Mouse (Mus musculus): Measurements from ENCODE around the gene Clcnkb.

The Clcnkb gene

DNA sequence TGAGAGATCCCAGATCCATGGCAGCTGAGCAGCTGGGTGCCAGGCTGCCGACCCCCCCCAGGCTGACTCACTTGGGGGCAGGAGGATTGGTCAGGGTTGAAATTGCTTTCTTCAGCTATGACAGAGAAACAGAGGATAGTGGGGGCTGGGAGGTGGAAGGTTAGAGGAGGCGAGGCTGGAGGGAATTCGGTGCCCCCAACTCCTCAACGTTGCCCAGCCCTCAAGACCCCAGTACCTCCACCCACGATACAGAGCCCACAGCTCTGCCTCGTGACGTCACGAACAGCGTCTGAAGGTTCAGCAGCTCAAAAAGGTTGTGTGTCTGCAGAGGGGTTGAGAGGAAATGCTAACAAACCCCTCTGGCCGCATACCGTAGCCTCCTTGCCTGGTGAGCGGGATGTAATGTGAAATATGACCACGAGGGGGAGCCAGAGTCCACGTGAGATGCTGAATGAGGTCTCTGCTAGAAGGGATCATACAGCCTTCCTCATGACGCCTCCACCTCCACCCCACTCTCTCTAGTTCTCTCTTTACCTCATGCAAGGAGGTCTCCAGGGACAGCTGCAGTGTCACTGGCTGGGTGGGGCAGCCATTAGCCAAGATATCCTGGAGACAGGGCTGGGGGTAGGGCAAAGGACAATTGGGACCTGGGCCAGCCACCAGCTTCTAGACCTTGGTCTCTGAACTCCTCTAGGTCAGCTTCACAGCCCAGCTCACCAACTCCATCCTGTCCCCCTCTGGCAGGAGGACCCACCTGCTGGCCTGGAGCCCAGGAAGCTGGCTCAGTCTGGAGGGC, 11.1 kb downstream of the Clcnkb start:
- peak; percentile 88 for DNase-seq (ENCODE audit: extremely low spot score)

DNA sequence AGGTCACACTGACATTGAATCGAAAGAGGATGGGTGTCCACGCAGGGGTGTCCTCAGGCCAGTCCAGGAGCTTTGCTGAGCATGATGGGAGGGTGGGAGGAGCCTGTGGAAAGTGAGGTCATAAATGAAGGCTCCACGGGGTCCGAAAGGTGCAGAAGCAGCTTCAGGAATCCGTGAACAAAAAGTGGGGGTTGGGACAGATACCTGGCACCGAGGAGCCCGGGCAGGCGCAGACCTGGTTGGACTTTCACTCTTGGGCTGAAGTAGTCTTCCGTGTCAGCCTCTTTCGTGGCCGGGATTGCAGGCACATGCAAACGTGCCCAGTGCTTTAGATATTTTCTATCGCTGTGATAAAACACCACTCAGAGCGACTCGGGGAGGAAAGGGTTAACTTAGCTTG, 15.6 kb downstream of the Clcnkb start:
- no peak for DNase-seq (ENCODE audit: extremely low spot score)

DNA sequence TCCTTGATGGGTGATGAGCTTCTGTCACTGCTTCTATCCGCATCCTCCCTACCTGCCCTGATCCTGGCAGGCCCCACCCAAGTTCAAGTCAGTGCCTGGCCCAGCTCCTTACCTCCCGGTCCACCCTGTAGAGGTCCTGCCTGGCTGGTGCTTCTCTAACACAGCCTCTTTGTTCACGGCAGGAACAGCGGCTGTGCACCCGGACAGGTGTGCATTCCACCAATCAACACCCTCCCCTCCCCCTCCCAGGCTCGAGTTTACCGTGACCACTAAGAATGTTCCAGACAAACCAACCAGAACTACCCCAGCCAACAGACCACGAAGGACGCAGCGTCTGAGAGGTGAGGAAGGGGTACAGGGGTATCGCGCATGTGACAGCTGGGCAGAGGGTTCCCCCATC, 17.3 kb downstream of the Clcnkb start, which contains the start of gene Clcnka:
Clcnka (minus strand) TSS at position 180 of the 400 bp plus-strand sequence.
- no peak for DNase-seq (ENCODE audit: extremely low spot score)

DNA sequence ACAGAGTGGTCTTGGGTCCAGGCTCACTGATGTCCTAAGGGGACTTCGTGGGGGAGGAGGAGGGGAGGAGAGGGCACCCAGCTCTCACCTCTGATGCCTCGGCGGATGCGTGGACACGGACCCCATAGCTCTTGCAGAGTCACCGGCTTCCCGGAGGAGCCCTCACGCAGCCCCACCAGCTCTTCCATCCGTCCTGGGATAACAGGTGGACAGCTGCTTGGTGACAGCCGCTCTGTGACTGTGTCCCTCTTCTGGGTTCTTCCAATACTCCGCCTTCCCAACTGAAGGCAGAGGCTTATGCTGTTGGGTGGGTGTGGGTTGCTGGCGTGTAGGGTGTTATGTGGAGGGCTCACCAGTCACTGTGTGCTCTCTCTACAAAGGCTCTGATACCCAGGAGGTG, 18.0 kb downstream of the Clcnkb start:
- DNase-seq (ENCODE audit: extremely low spot score) = no peak

DNA sequence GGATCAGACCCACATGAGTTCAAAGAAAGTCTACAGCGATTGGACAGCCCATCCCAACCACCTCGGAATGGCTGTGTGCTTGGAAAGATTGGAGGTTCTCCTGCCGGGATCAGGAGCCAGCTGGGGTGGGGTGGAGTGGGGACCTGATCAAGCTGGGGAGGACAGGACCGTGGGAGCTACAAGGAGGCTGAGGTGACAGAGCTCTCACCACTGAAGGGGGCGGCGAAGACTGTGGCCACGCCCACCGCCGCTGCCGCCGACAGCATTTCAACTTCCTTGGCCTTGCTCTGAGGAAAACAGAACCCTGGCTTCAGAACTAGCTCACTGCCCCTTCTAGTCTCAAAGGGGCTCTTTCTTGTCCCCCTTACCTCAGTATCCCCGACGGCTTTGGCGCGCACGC, 21.1 kb downstream of the Clcnkb start:
- DNase-seq (ENCODE audit: extremely low spot score) = no peak

DNA sequence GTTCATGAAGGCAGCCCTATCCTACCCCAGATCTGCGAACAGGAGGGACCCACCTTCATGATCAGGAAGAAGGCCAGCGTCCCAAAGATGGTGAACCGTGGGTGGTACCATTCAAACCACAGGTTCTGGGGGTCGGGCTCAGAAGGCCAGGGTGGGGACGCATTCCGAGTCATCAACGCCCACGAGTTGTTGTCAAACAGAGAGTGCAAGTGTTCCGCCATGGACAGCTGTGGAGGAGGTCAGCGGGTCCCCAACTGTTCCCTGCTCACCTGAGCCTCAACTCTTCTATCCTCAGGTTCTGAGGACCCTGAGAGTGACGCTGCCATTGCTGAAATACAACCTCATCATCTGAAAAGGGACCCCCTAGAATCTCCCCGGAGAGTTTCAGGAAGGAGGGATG, 24.5 kb downstream of the Clcnkb start:
- DNase-seq (ENCODE audit: extremely low spot score) = no peak

DNA sequence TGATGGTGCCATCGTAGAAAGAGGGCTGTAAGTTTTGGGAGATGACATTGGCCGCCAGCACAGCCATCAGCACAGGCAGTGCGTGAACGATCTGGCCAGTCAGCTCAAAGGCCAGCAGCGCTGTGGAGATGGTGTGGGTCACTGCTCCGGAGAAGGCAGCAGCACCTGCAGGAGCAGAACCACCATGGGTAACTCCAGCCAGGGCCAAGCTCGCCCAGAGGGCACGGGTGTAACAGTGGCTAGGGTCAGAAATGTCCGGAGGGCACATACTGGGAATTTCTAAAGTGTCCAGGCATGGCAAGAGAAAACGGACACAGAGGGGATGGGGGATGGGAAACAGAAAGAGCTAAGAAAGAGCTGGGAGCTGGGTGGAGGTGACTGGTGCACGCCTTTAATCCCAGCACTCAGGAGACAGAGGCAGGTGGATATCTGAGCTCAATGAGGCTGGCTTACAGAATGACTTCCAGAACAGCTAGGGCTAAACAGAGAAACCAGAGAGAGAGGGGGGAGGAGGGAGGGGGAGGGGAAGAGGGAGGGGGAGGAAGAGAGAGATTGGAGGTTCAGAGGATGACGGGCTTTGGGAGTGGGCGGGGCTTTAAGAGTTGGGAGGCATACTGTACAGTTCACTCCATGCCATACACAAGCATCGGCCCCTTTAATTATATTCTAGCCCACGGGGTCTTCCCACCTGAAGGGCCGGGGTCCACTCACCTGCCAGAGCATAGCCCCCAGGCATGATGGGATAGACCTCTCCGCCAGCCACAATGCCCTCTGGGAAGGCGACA, 26.3 kb downstream of the Clcnkb start:
- no peak for DNase-seq (ENCODE audit: extremely low spot score)

DNA sequence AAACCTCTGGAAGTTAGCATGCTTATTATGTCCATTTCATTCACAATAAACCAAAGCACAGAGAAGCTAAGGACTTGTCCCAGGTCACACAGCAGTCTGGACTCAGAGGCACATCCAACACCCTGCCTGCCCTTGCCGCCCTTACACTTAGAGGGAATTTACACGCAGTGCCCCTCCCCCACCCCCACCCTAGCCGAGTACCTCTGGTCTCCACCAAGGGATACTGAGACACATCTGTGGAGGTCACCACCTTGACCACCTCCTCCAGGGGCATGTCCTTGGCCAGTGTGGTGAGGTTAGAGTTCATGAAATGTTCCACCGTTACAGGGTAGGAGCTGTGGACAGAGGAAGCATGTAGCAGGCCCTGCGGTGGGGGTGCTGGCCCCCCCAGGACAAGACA, 27.9 kb downstream of the Clcnkb start:
- DNase-seq (ENCODE audit: extremely low spot score) = no peak

DNA sequence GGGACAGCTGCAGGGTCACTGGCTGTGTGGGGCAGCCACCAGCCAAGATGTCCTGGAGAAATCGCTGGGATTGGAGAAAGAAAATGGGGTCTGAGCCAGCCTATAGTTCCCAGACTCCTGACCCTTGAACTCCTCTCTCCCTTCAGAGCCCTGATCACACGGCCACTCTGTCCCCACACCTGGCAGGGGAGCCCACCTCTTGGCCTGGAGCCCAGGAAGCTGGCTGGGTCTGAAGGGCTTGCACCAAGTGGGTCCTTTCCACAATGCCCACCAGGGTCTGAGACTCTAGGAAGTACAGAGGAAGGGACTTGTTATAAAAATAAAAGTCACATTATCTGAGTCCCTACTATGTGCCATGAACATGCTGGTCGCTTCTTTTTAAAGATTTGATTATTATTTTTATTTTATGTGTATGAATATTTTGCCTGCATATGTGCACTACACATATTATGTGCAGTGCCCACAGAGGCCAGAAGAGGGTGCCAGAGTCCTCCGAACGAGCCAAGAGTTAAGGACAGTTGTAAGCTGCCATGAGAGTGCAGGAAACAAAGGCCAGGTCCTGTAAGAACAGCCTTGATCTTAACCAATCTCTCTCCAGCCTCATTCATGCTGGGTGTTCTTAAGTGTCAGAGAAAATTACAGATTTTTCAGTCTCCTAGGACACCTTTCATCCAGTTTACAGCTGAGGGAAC, 28.6 kb downstream of the Clcnkb start:
- DNase-seq (ENCODE audit: extremely low spot score) = peak; percentile 75

DNA sequence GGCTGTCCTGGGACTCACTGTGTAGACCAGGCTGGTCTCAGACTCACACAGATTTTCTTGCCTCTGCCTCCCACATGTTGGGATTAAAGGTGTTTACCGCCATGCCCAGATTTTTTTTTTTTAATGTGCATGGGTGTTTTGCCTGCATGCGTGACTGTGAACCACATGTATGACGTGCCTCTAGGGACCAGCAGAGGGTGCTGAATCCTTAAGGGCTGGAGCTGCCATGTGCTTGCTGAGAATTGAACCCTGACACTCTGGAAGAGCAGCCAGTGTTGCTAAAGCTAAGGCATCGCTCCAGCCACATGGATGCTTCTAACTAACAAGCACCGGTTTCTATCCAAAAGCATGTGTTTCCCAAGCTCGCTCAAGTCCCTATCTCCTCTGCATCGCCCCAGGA, 29.7 kb downstream of the Clcnkb start:
- DNase-seq (ENCODE audit: extremely low spot score) = no peak

DNA sequence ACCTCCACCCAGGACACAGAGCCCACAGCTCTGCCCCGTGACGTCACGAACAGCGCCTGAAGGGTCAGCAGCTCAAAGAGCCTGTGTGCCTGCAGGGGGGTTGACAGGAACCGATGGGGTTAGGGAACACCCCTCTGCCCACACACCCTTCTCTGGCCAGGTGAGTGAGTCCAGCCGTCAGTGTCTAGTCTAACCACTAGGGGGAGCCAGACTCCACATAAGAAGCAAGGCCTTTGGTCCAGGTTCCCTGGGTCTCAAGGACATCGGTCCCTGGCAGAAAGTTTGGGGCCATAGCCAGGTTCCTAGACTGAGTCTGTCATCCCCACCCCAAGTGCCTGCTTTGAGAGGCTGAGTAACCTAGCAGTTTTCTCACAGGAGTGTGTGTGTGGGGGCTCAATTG, 30.5 kb downstream of the Clcnkb start:
- DNase-seq (ENCODE audit: extremely low spot score) = peak; percentile 75

DNA sequence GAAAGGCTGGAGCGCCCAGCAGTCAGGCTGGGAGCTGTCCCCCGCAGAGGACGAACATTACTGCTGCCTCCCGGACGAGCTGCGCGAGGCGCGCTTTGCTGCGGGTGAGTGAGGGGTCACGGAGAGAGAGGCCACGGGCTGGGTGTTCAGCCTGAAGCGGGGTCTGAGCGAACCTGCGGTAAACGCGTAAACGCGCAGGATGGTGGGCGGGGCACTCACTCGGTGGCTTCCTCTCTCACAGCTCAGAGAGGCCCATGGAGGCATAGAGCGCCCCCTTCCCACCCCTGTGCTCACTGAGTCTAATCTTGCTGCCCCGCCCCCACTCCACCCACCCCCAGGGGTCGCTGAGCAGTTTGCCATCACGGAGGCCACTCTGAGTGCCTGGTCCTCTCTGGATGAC, 33.4 kb downstream of the Clcnkb start:
- DNase-seq (ENCODE audit: extremely low spot score) = peak; percentile 46

DNA sequence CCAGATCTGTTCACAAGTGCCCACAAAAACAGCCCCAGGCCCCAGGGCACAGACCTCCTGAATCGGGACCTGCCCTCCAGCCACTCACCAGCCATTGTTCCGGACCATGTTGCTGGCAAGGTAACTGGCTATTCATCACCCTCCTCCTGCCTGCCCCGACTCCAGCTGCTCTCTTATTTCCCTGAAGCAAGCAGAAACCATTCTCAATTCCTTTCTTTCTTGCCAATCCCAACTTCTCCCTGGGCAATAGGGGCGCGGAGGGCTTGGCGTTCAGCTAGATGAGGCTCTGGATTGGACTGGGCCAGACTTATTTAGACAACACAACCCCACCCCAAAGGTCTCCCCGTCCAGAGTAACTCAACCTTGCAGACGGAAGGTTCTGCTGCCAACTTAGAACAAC, 36.1 kb downstream of the Clcnkb start:
- DNase-seq (ENCODE audit: extremely low spot score) = no peak

DNA sequence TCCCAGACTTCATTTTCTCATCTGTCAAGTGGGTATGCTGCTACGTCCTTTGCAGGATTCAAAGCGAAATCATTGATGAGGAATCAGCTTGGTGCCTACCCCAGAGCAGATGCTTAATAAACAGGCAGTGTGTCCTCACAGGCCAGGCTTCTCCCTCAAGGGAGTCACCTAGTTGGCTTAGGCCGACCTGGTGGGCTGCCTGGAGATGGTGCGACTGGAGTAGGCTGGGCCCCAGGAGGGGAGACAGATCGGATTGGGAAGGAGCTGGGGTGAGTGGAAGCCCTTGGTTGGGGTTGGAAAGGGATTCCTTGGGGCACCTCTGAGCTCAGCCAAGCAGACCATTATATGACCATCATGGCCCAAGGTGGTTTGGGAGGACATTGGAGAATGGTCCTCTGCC, 43.4 kb downstream of the Clcnkb start:
- no peak for DNase-seq (ENCODE audit: extremely low spot score)

DNA sequence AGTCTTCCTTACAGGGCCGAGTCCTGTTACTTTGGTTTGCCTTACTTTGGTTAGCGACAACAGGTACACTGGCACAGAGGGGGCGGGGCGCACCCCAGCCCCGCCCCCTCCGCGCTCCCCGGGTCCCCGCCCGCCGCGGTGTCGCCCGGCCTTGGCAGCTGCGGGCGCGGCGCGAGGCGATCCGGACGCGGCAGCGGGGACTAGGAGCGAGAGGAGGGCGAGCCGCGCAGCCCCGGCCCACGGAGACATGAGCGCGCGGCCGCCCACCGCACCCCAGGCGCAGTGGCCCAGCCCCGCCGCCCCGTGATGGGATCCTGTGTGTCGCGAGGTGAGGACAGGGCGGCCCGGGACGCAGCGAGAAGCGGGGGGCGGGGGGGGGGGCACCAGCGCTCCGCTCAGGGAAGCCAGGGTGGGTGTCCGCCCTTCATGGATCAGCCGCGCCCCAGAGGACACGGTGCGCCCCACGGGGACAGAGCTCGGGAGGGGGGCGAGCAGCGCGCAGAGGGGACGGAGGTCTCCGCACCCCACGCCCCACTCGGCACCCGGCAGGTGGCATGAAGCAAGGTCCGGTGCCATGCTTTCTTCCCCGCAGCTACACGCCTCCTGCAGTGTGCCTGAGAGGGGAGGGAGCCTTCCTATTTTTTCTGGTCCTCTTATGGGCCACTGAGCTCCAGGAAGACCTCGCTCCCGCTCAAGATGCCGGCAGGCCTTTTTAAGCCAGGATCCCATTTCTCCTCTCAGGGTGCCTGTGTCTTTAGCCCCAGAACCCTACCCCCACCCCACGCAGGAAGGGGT, 47.6 kb downstream of the Clcnkb start, which contains the start of gene Fam131c:
Fam131c (plus strand) TSS at position 224 of the 795 bp plus-strand sequence.
- no peak for DNase-seq (ENCODE audit: extremely low spot score)

DNA sequence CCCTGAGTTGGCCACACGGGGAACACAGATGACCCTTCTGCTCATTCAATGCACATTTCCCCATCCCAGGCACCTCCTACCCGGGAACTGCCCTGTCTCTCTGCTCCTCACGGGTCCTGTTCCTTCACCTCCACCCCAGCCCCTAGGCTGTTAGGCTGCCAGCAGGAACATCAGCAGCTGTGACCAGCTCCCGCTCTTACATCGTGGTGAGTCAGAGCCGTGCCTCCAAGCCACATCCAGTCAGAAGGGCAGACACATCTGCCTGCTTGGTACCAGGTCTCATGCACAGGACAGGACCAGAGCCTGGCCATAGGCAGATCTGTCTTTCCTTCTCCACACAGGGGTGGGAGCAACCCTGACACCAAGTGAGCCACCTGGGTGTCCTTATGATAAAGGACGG, 49.9 kb downstream of the Clcnkb start:
- no peak for DNase-seq (ENCODE audit: extremely low spot score)

DNA sequence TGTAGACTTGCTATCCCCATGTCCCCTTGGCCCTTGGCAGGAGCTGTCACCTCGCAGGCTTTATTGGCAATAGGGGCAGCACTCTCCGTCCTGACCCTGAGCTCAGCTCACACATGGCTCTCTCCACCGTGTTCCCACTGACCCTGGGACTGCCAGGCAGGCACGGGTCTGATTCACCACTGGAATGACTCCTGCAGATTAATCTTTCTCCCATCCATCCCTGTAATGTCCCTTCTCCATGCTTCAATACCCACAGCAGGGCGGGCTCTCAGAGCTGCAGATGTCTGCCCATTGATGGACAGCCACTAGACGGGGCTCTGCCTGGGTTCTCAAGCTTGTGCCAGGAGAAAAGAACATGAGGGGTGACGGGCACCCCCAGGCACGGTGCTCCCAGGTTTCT, 50.7 kb downstream of the Clcnkb start:
- DNase-seq (ENCODE audit: extremely low spot score) = no peak

DNA sequence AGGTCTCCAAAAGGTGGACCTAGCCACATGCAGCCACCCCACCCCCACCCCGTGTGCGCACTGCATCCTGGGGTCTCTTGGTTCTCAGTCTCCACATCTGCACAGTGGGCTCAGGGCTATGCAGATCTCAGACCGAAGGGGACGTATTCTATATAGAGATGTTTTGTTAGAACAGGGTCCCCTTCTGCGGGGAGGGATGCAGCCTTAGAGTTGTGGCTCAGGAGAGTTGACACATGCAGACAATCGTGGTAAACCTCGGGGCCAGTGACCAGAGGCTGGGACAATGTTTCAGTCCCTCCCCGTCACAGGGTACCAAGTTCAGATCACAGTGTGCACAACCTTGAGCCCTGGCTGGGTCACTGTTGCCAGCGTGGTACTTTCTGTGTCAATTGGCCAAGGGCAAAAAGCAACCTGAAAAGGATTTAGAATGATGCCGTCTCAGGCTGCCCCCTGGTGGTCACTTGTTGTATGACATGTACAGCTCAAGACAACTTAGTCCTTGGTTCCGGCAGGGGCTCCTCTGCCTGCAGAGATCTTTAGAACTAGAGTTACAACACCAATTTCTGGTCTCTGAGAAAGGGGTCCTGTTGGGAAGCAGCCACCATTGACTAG, 52.8 kb downstream of the Clcnkb start:
- DNase-seq (ENCODE audit: extremely low spot score) = peak; percentile 86

DNA sequence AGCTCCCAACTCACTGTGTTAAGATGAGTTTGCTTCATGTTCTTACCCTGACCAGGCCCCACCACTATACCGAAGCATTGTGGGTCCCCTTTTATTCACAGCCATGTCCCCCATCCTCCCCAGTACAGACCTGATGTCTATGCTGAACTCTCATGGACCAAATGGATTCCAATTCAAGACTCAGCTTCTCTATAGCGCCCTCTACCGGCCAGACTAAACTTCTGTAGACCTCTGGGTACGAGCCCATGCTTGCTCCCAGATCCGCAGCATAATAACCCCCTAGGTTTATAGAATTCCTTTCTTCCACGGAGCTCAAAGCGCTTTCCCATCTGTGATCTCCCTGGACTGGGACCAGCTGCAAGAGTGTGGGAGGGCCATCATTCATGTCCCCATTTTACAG, 55.0 kb downstream of the Clcnkb start:
- DNase-seq (ENCODE audit: extremely low spot score) = no peak

DNA sequence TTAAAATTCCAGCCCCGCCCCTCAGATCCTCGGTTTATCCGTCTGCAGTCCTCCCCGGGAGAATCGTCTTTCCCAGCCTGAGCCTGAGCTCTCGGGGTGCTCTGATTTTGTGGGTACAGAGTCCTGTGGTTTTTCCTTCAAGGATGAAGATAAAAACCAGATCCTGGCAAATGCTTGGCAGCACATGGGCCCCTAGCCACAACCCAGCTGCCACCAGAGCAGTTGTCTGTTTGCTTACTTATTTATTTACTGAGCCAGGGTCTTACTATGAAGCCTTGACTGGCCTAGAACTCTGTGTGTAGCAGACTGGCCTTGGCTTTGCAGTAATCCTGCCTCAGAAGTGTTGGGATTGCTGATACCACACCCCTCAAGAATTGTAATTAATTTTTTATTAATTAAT, 56.6 kb downstream of the Clcnkb start:
- DNase-seq (ENCODE audit: extremely low spot score) = no peak

DNA sequence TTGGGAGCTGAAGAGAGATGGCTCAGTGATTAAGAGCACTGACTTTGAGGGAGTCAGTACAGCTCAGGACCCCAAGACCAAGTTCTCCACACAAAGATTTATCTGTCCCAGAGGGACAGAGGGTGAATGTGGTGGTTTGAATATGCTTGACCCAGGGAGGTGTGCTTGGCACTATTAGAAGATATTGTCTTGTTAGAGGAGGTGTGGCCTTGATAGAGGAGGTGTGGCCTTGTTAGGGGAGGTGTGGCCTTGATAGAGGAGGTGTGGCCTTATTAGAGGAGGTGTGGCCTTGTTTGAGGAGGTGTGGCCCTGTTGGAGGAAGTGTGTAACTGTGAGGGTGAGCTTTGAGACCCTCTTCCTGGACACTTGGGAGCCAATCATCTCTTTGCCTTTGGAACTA, 58.0 kb downstream of the Clcnkb start:
- DNase-seq (ENCODE audit: extremely low spot score) = no peak

All from embryo, embryonic 9.5 days (tissue).